Mouse (Mus musculus) liver, postnatal 0 days (tissue): ENCODE data around the gene Zfp964. TPM values are rescaled to one million over a fixed set of nuclear protein-coding genes. Genes with fewer than 3 reads are reported as not detected.
"Not testable (repeated sequence)": the region's sequence is repeated elsewhere in the genome, so short reads cannot be mapped to it uniquely, and the experiment has no call there.

ENCODE experiments used
- ATAC-seq: fragments of 200-750 bp; cut with Nextera tagmentation; 2 replicates; pipeline ENCODE4 v1.8.0; 2017; ENCODE audit warnings: mild to moderate bottlenecking, moderate library complexity
- DNase-seq: peaks from one replicate; pipeline ENCODE4 v3.0.0-alpha.2; 2016
- H3K27ac ChIP-seq: fragments of 300-500 bp; sonication (generic); 2 replicates; pipeline ENCODE4 v1.5.1; 2014; ENCODE audit warnings: antibody characterized with exemption, moderate library complexity, mild to moderate bottlenecking, low read depth
- H3K27me3 ChIP-seq: fragments of 300-500 bp; sonication (generic); 2 replicates; pipeline ENCODE4 v1.6.1; 2014; ENCODE audit warnings: low read length, control low read depth, mixed read lengths; ENCODE audit not compliant: insufficient read depth
- H3K36me3 ChIP-seq: fragments of 300-500 bp; sonication (generic); replicated peaks from 2 replicates; pipeline ENCODE4 v1.6.1; 2014; ENCODE audit warnings: mild to moderate bottlenecking, control low read depth, low read length, moderate library complexity, mixed read lengths; ENCODE audit not compliant: insufficient read depth
- H3K4me1 ChIP-seq: fragments of 300-500 bp; sonication (generic); 2 replicates; pipeline ENCODE4 v1.6.1; 2014; ENCODE audit warnings: antibody characterized with exemption, mild to moderate bottlenecking, control low read depth; ENCODE audit not compliant: insufficient read depth
- H3K4me2 ChIP-seq: fragments of 300-500 bp; sonication (generic); 2 replicates; pipeline ENCODE4 v1.6.1; 2014; ENCODE audit warnings: low read depth, mild to moderate bottlenecking, low read length, moderate library complexity, mixed read lengths
- H3K4me3 ChIP-seq: fragments of 300-500 bp; sonication (generic); 2 replicates; pipeline ENCODE4 v1.5.1; 2014; ENCODE audit warnings: low read depth, low read length
- H3K9ac ChIP-seq: fragments of 300-500 bp; sonication (generic); replicated peaks from 2 replicates; pipeline ENCODE4 v1.6.1; 2014; ENCODE audit warnings: mild to moderate bottlenecking, moderate library complexity
- H3K9me3 ChIP-seq: fragments of 300-500 bp; sonication (generic); 2 replicates; pipeline ENCODE4 v1.6.1; 2016; ENCODE audit warnings: mild to moderate bottlenecking, control low read depth, low read length, mixed read lengths
- CTCF ChIP-seq: sonication (generic); IDR thresholded peaks from 2 replicates; pipeline ENCODE4 v1.5.1; 2016; ENCODE audit warnings: antibody characterized with exemption, low read depth
- EP300 ChIP-seq: IDR thresholded peaks from 2 replicates; pipeline ENCODE4 v1.6.1; 2016; ENCODE audit warnings: antibody characterized with exemption, low read depth, mild to moderate bottlenecking
- WGBS: fragments of 180-500 bp; shearing (Covaris S2); extraction: QIAGEN DNeasy Blood & Tissue Kit; methylation state at CpG from one replicate; pipeline ENCODE4 v1.1.7; 2014; ENCODE audit not compliant: insufficient replicate concordance; 5-methylcytosine and 5-hydroxymethylcytosine counted together
- polyA plus RNA-seq: library from polyadenylated mRNA; unstranded; fragments of >200 nt; fragmentation: Nextera tagmentation; extraction: Ambion mirVana; gene quantifications from 2 replicates; pipeline ENCODE4 v1.2.1, GENCODE M21; 2015

The Zfp964 gene
- 0.28 and 0.32 TPM in 2 replicates for polyA plus RNA-seq

DNA sequence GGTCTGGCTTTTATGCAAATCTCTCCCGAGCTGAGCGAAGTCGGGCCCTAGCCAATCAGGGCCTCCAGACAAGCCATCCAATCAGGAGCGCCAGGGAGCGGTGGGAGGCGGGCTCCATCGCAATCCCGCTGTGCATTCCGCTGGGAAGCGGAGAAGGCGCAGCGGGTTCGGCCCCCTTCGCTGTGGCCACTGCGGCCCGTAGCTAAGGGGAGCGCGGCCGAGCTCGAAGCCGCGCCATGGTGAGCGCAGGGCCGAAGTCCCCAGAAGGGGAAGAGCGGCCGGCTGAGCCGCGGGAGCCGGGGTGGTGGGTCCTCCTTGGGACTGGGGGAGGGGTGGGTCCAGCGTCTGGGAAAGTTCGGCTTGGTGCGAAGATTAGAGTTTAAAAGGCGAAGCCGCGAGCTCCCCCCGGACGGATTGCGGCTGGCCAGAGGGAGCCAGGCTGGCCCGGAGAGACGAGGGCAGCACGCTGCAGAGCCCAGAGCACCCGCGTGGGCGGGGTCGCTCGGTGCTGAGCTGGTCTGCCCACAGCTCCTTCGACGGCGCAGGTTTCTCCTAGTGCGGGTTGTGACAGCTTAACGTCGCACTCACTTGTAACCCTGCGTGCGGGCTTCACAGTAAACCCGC, at the start of gene Zfp964:
TSS of gene Zfp964 (plus strand) at position 122 of the 624 bp plus-strand sequence.
- H3K9ac ChIP-seq = peak within 1 kb of the TSS; percentile 65
- DNase-seq = peak; percentile 81
- no peaks in the 10 kb centered on the region for H3K4me1 ChIP-seq
- no peaks in the 10 kb centered on the region for H3K9me3 ChIP-seq
- no peaks in the 10 kb centered on the region for H3K36me3 ChIP-seq
- H3K27ac ChIP-seq = peak within 1 kb of the TSS; percentile 70
- H3K4me3 ChIP-seq = peak within 1 kb of the TSS; percentile 51
- TF ChIP-seq CTCF (no peak), EP300 (no peak)
- H3K4me2 ChIP-seq = peak within 1 kb of the TSS; percentile 81
- H3K27me3 ChIP-seq = peaks cover 7% of the 10 kb centered on the region; the same call in 1 of the 2 replicates
- WGBS = 1% methylated on average over 54 of the region's 55 CpGs
- peak; percentile 99 for ATAC-seq

- no peak for ATAC-seq
- 0 out of 2 replicates have a peak, but pooled peaks cover 3% of the 10 kb centered on the region for H3K4me1 ChIP-seq
- peak; percentile 49 for TF ChIP-seq CTCF
- no peak for TF ChIP-seq EP300
- peaks cover 36% of the 10 kb centered on the region for H3K36me3 ChIP-seq
- no peak overlapping the region for H3K4me3 ChIP-seq
- 57% methylated on average over 2 of the region's 2 CpGs for WGBS
- H3K9me3 ChIP-seq = no peaks in the 10 kb centered on the region
- no peak overlapping the region for H3K9ac ChIP-seq
- no peak overlapping the region for H3K27ac ChIP-seq
- no peak for DNase-seq
- H3K27me3 ChIP-seq = no peaks in the 10 kb centered on the region
- no peak overlapping the region for H3K4me2 ChIP-seq
Observed at GRCm38 (mm10) chr8:69614687-69615086, 39.6 kb upstream of the Zfp964 start.

DNA sequence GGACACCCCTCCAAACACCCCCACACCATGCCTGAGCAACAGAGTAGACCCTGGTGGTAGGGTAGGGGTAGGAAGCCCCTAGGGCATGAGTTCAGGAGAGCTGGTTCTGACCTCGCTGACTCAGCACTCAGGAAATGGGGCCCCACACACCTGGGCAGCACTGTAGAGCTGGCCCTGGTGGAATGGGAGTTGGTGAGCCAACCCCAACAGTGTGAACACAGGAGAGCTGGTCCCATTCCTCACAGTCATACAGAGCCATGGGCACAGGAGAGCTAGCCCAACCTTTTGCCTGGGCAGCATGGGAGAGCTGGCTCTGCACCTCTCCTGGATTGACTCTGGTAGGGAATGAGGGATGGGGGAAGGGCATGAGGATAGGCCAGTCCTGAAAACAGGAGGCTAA, 36.2 kb upstream of the Zfp964 start:
- DNase-seq = no peak
- no peaks in the 10 kb centered on the region for H3K9me3 ChIP-seq
- ATAC-seq = no peak
- H3K9ac ChIP-seq = no peak overlapping the region
- H3K4me3 ChIP-seq = no peak overlapping the region
- TF ChIP-seq EP300 = no peak
- H3K4me2 ChIP-seq = no peak overlapping the region
- 0 out of 2 replicates have a peak, but pooled peaks cover 3% of the 10 kb centered on the region for H3K4me1 ChIP-seq
- H3K36me3 ChIP-seq = peaks cover 17% of the 10 kb centered on the region
- 65% methylated on average over 1 of the region's 1 CpGs for WGBS
- no peak overlapping the region for H3K27ac ChIP-seq
- no peaks in the 10 kb centered on the region for H3K27me3 ChIP-seq

- H3K27ac ChIP-seq = peak within 1 kb of the TSS; percentile 99
- TF ChIP-seq EP300 (no peak), CTCF (peak; percentile 80)
- H3K4me3 ChIP-seq = peak within 1 kb of the TSS; percentile 75
- DNase-seq (peak; percentile 99), ATAC-seq (peak; percentile 98)
- no peaks in the 10 kb centered on the region for H3K36me3 ChIP-seq
- no peaks in the 10 kb centered on the region for H3K27me3 ChIP-seq
- no peaks in the 10 kb centered on the region for H3K9me3 ChIP-seq
- peak within 1 kb of the TSS; percentile 82 for H3K4me2 ChIP-seq
- H3K4me1 ChIP-seq = peaks cover 8% of the 10 kb centered on the region
- WGBS = 1% methylated on average over 35 of the region's 41 CpGs
- peak within 1 kb of the TSS; percentile 93 for H3K9ac ChIP-seq
Observed at GRCm38 (mm10) chr8:69625095-69625789, 29.0 kb upstream of the Zfp964 start, which contains the start of gene Zfp868. Gene Zfp868, minus strand, starts transcription at chr8:69625548.

DNA sequence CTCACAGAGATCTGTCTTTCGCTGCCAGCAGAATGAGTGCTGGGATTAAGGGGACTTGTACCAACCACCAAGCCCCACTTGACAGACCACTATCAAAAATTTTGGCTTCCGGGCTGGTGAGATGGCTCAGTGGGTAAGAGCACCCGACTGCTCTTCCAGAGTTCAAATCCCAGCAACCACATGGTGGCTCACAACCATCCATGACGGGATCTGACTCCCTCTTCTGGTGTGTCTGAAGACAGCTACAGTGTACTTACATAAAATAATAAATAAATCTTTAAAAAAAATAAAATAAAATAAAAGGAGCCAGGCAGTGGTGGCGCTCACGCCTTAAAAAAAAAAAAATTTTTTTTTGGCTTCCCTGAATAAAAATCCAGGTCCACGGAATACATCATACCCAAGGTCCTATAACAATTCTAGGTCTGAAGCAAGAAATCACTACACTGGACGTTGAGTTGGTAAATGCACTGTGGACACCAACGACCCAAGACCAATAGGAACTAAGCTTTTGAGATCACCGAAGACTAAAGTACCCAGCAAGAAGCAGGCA, 396 bp upstream of the Zfp964 start:
- Histone ChIP-seq H3K9me3 (no peaks in the 10 kb centered on the region), H3K9ac (no peak overlapping the region), H3K4me2 (peak overlapping the region; percentile 81), H3K27me3 (peaks cover 7% of the 10 kb centered on the region; the same call in 1 of the 2 replicates), H3K4me3 (peak overlapping the region; percentile 51), H3K27ac (no peak overlapping the region), H3K36me3 (no peaks in the 10 kb centered on the region), H3K4me1 (no peaks in the 10 kb centered on the region)
- ATAC-seq (no peak), DNase-seq (no peak)
- WGBS = 39% methylated on average over 10 of the region's 10 CpGs
- no peak for TF ChIP-seq CTCF
- TF ChIP-seq EP300 = no peak

DNA sequence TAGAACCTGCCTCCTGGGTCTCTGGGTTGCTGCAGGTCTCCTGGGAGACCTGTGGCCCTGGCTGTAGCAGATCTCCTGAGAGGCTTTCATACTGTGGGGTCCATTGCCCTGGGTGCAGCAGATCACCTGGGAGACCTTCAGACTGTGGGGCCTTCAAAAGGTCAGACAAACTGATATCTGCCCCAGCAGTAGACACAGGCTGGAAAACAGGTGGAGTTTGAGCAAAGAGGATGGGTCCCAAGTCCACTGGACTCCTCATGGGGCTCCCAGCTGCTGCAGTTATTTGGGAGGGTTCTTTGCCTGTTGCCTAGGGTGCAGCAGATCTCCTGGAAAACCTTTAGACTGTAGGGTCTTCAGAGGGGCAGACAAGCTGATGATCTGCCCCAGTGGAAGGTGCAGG, 7.0 kb downstream of the Zfp964 start:
- Histone ChIP-seq H3K4me3 (no peak overlapping the region), H3K9me3 (no peaks in the 10 kb centered on the region), H3K9ac (no peak overlapping the region), H3K36me3 (peaks cover 4% of the 10 kb centered on the region; the same call in 1 of the 2 replicates), H3K4me1 (peaks cover 3% of the 10 kb centered on the region; the same call in 1 of the 2 replicates), H3K4me2 (no peak overlapping the region), H3K27me3 (no peaks in the 10 kb centered on the region), H3K27ac (no peak overlapping the region)
- DNase-seq = no peak
- TF ChIP-seq CTCF = no peak
- no peak for TF ChIP-seq EP300
- ATAC-seq = peak; percentile 29; the same call in 1 of the 2 replicates

DNA sequence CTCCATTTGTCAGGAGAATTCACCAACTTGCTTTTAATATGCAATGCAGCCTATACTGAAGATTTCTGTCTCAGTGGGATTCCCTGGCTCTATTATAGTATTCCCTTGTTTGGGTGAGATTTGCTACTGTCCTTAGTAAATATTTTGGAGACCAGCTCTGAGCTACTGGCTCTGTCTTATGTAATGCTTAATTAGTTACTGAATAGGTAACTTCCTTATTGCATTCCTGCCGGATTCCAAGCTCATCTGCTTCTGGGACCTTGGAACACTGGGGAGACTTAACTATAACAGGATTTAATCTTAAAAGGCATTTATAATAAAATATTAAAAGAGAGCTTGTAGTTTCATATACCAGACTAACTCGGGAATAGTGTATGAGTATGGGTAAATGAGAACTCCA, 10.8 kb downstream of the Zfp964 start:
- not testable (repeated sequence) for H3K4me3 ChIP-seq, H3K27me3 ChIP-seq, H3K36me3 ChIP-seq, H3K27ac ChIP-seq, H3K4me1 ChIP-seq, ATAC-seq, H3K9ac ChIP-seq, H3K9me3 ChIP-seq, H3K4me2 ChIP-seq, DNase-seq
- WGBS = 55% methylated on average over 2 of the region's 2 CpGs
